Mouse (Mus musculus): ENCODE measurements around the gene Flt4.

DNA sequence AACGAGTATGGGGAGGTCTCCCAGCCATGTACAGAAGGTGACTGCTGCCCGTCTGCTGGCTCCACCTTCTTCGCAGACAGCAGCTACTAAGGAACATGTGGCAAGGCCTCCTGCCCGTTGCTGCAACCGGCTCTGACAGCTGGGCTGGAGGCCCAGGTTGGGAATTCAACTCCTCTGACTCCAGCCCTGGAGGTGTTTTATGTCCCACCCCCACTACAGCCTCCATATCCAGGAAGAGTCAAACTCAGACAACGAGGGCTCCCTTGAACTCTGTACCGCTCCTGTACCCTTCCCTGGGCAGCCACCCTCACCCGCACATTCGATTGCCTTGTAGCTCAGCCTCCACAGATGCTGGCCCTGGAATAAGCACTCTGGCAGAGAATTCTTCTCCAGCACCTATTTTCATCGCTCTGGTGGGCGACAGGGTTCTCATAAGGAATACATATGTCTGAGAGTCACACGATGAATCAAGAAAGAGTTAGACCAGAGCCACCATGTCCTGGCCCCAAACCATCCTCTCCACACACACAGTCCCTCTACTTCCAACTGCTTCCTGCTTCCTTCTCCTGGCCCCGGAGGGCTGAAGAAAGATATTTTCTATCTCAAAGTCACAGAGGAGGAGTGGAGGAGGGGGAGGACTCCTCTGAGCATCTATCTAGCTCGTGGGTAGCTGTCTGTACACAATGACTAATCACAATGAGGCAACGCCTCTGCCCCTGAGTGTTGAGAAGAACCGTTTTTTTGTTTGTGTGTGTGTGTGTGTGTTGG, 42.1 kb downstream of the Flt4 start:
- TF ChIP-seq POLR2AphosphoS2 (IDR thresholded peaks at IDR 0.05; ENCODE audit: low read length): peak; percentile 80; the same call in 1 of the 2 replicates
- no peak for TF ChIP-seq CHD1 (IDR thresholded peaks at IDR 0.05; ENCODE audit: low read depth, low read length)
- peak; percentile 62 for TF ChIP-seq TAL1 (IDR thresholded peaks at IDR 0.05; ENCODE audit: low read length)

Measured in MEL (cell line).